Mouse (Mus musculus) Patski (cell line): ENCODE data around the gene Shisa7. TPM values are rescaled to one million over a fixed set of nuclear protein-coding genes. Genes with fewer than 3 reads are reported as not detected.
"Not testable (repeated sequence)": the region's sequence is repeated elsewhere in the genome, so short reads cannot be mapped to it uniquely, and the experiment has no call there.

Experiments
- ATAC-seq: fragments of 100-300 bp; one replicate; pipeline ENCODE4 v1.8.0; 2021
- CTCF ChIA-PET: fragments of 350-600 bp; sonication (Branson Sonifier 250); formaldehyde crosslinking; loops from one replicate; lab custom pipeline; 2022; ENCODE audit warnings: inconsistent platforms; lab: Charles Lee
- POLR2A ChIA-PET: fragments of 350-600 bp; sonication (Branson Sonifier 250); formaldehyde crosslinking; loops from one replicate; lab custom pipeline; 2022; ENCODE audit warnings: antibody characterized with exemption, inconsistent platforms; lab: Charles Lee
- DNase-seq: peaks from one replicate; pipeline ENCODE4 v3.0.0-alpha.2; 2011; ENCODE audit warnings: low read depth, low spot score
- H3K27me3 ChIP-seq: fragments of 371-371 bp; one replicate; pipeline ENCODE4 v1.5.1; 2021
- CTCF ChIP-seq: fragments of 100-300 bp; IDR thresholded peaks from one replicate; pipeline ENCODE4 v1.5.1; 2021
- in situ Hi-C: fragments of 300-500 bp; cut with MboI; formaldehyde crosslinking; loops from 3 replicates; pipeline ENCODE4 v1.11.1; 2018; ENCODE audit warnings: low pct_unique_long_range_greater_than_20kb, mixed read lengths
- polyA plus RNA-seq: library from polyadenylated mRNA; unstranded; gene quantifications from one replicate; pipeline ENCODE4 v1.2.3, GENCODE M21; 2021

Gene Shisa7
- polyA plus RNA-seq, 1 experiment from 2014 or later = 1.9 TPM

GRCm38 (mm10) chr7:4864130-4864845, 19.8 kb upstream of the Shisa7 start:
- ATAC-seq (no peak), DNase-seq (no peak)

GRCm38 (mm10) chr7:4863541-4864080, 19.1 kb upstream of the Shisa7 start:
- in situ Hi-C loops = no loop called here
- no peak for ATAC-seq
- no peaks in the 10 kb centered on the region for H3K27me3 ChIP-seq
- TF ChIP-seq CTCF = no peak
- DNase-seq = no peak
- CTCF ChIA-PET = interaction anchor here (1.4 kb wide), 1 partner anchor 76 kb away, joined by 3 read pairs; no protein-coding TSS in a partner anchor
- POLR2A ChIA-PET = no interaction called here

More at GRCm38 (mm10) chr7:4864130-4864845, 19.8 kb upstream of the Shisa7 start:
- in situ Hi-C loops = no loop called here
- CTCF ChIA-PET = no interaction called here
- no peaks in the 10 kb centered on the region for H3K27me3 ChIP-seq
- no peak for TF ChIP-seq CTCF
- POLR2A ChIA-PET = no interaction called here

- in situ Hi-C loops = no loop called here
- POLR2A ChIA-PET = no interaction called here
- ATAC-seq (no peak), DNase-seq (no peak)
- TF ChIP-seq CTCF = no peak
- H3K27me3 ChIP-seq = no peaks in the 10 kb centered on the region
- CTCF ChIA-PET = interaction anchor here (1.4 kb wide), 1 partner anchor 76 kb away, joined by 3 read pairs; no protein-coding TSS in a partner anchor
Observed at GRCm38 (mm10) chr7:4863041-4863440, 18.5 kb upstream of the Shisa7 start.

GRCm38 (mm10) chr7:4860926-4861325, 16.4 kb upstream of the Shisa7 start:
- H3K27me3 ChIP-seq, DNase-seq, in situ Hi-C loops, CTCF ChIA-PET, ATAC-seq, POLR2A ChIA-PET: not testable (repeated sequence)

DNA sequence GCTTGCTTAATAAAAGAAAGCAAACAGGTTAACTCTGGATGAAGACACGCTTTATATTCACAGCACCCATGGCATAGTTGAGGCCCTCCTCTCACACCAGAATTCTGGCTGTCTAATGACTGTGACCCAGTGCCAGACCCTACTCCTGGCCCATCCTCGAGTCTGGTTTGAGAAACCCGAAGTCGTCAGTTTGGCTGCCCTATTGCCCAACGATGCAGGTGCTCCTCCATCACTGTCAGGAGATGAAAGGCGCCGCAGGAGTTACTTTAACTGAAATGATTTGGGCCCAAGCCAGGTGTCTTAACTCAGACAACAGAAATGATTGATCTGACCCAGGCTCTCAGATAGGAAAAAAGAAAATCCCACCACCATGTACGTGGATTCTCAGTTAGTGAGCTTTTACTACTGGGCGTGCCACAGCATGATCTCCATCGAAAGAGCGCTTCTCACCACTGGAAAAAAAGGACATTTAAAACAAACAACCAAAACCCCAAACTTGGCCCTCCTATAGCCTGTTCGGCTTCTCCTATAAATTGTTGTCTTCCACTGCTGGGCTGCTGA, 15.0 kb upstream of the Shisa7 start:
- CTCF ChIA-PET = no interaction called here
- in situ Hi-C loops = no loop called here

DNA sequence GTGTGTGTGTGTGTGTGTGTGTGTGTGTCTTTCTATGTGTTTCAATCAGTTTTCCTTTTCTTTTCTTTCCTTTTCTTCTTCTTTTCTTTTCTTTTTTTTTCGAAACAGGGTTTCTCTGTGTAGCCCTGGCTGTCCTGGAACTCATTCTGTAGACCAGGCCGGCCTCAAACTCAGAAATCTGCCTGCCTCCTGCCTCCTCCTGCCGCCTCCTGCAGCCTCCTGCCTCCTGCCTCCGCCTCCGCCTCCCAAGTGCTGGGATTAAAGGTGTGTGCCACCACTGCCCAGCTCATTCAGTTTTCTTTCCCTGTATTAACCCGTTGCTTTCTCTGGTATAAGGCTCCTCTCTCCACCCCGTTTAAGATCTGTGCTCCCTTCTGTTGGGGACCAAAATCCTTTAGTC, 12.8 kb upstream of the Shisa7 start:
- no peak for TF ChIP-seq CTCF
- H3K27me3 ChIP-seq = no peaks in the 10 kb centered on the region
- ATAC-seq (no peak), DNase-seq (no peak)
- CTCF ChIA-PET = no interaction called here
- POLR2A ChIA-PET = no interaction called here
- in situ Hi-C loops = no loop called here

More for the DNA sequence above, 15.0 kb upstream of the Shisa7 start:
- DNase-seq (no peak), ATAC-seq (no peak)
- no peak for TF ChIP-seq CTCF
- POLR2A ChIA-PET = interaction anchor here (0.6 kb wide), 1 partner anchor 347 kb away, joined by 5 read pairs; no protein-coding TSS in a partner anchor
- H3K27me3 ChIP-seq = no peaks in the 10 kb centered on the region

DNA sequence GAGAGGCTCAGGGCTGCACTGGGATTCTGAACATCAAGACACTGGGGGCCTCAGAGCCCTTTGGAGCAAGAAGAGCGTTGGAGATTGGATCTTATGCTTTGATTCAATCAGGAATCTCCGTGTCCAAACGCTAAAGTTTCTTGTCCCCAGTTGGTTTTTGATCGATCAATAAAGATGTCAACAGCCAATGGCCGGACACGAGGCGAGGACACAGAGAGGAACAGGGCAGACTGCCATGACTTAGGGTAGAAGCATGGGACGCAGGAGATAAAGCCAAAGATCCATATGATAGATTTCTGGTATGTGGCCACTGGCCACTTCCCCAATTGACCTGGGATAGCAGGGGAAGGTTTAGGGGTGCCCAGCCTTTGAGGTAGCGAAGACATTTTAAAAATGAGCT, 12.0 kb upstream of the Shisa7 start:
- TF ChIP-seq CTCF = no peak
- in situ Hi-C loops = no loop called here
- ATAC-seq (no peak), DNase-seq (no peak)
- ChIA-PET POLR2A (no interaction called here), CTCF (no interaction called here)
- H3K27me3 ChIP-seq = peaks cover 2% of the 10 kb centered on the region

DNA sequence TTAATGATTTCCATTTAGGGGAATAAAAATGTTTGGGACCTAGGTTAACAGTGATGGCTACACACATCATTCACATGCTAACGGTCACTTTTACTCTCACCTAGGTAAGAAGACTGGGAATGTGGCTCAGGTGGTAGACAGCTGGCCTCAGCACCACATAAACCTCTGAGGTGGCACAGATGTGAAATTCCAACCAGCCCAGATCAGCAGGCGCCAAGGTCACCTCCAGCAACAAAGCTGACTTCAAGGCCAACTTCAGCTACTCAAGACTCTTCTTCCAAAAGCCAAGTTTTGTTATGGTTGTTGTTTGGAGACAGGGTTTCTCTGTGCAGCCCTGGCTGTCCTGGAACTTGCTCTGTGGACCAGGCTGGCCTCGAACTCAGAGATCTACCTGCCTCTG, 9.1 kb upstream of the Shisa7 start:
- H3K27me3 ChIP-seq = peaks cover 12% of the 10 kb centered on the region
- ATAC-seq (no peak), DNase-seq (no peak)
- ChIA-PET POLR2A (no interaction called here), CTCF (no interaction called here)
- no peak for TF ChIP-seq CTCF
- in situ Hi-C loops = no loop called here

DNA sequence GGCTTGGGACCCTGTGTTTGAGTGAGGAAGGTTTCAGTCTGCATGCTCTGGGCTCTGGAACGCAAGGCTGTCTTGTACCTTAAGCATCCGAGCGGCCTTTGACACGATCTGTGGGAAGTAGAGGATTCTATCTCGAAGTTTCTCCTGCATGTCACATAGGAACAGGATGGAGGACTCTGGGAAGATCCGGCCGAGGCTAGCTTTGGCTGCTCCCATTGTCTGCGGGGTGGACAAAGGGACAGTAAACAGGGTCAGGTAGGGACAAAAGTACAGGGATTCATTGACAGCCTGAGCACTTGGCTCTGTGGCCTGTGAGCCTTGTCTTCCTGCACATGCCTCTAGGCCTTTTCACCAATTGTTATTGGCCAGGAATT, 6.8 kb upstream of the Shisa7 start:
- no peak for ATAC-seq
- ChIA-PET CTCF (interaction anchor here (1.6 kb wide), 1 partner anchor 113 kb away, joined by 3 read pairs; the partner anchor contains the start of gene Sbk2), POLR2A (no interaction called here)
- TF ChIP-seq CTCF = no peak
- peaks cover 12% of the 10 kb centered on the region for H3K27me3 ChIP-seq
- no peak for DNase-seq
- in situ Hi-C loops = no loop called here

DNA sequence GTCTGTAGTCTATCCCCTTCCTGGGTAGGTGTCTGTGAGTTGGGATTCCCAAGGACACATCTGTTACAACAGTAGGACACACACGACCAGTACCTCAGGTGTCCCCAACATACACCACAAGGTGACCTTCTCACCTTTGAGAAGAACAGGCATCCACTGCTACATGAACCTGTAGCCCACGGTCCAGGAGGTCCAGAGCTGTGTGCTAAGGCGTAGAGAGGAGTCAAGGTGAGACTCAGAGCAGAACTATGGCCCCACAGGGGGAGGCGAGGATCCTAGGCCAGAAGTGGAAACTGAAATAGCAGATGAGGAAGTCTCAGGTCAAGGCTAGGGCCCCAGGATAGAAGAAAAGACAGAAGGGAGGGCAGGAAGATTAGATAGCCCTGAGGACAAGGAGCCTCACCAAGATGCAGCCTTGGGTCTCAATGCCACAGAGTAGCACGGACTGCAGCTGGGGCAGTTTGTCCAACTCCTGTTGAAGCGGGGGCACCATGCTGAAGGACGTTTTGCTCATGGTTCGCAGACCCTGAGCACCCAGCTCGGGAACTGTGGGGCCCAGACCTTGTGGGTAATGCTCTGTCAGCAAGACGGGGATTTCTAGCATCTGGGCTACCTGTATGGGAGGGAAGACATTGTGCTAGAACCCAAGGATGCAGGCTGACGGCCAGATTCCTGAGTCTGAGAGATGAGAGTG, 6.3 kb upstream of the Shisa7 start:
- DNase-seq (no peak), ATAC-seq (no peak)
- H3K27me3 ChIP-seq = peaks cover 13% of the 10 kb centered on the region
- no peak for TF ChIP-seq CTCF
- ChIA-PET POLR2A (no interaction called here), CTCF (interaction anchor here (1.6 kb wide), 1 partner anchor 113 kb away, joined by 3 read pairs; the partner anchor contains the start of gene Sbk2)
- in situ Hi-C loops = no loop called here
